Mouse (Mus musculus) forebrain, postnatal 0 days (tissue): ENCODE results near the gene Disc1. TPM values are rescaled to one million over a fixed set of nuclear protein-coding genes. Genes with fewer than 3 reads are reported as not detected.

Source experiments
- ATAC-seq: fragments of 200-750 bp; cut with Nextera tagmentation; 2 replicates; pipeline ENCODE4 v1.8.0; 2017; ENCODE audit warnings: mild to moderate bottlenecking, moderate library complexity
- DNase-seq: peaks from one replicate; pipeline ENCODE4 v3.0.0-alpha.2; 2015
- H3K27ac ChIP-seq: fragments of 300-500 bp; sonication (generic); 2 replicates; pipeline ENCODE4 v1.5.1; 2014; ENCODE audit warnings: low read depth, mild to moderate bottlenecking, antibody characterized with exemption, low read length, moderate library complexity, mixed read lengths
- H3K27me3 ChIP-seq: fragments of 300-500 bp; sonication (generic); 2 replicates; pipeline ENCODE4 v1.6.1; 2014; ENCODE audit warnings: mild to moderate bottlenecking, low read length, mixed read lengths; ENCODE audit not compliant: insufficient read depth
- H3K36me3 ChIP-seq: fragments of 300-500 bp; sonication (generic); 2 replicates; pipeline ENCODE4 v1.6.1; 2014; ENCODE audit warnings: mild to moderate bottlenecking, moderate library complexity; ENCODE audit not compliant: insufficient read depth
- H3K4me1 ChIP-seq: fragments of 300-500 bp; sonication (generic); 2 replicates; pipeline ENCODE4 v1.6.1; 2014; ENCODE audit warnings: antibody characterized with exemption; ENCODE audit not compliant: insufficient read depth
- H3K4me2 ChIP-seq: fragments of 300-500 bp; sonication (generic); 2 replicates; pipeline ENCODE4 v1.6.1; 2014; ENCODE audit warnings: low read depth, mild to moderate bottlenecking, moderate library complexity
- H3K4me3 ChIP-seq: fragments of 300-500 bp; sonication (generic); 2 replicates; pipeline ENCODE4 v1.5.1; 2014; ENCODE audit warnings: low read depth, low read length, mixed read lengths
- H3K9ac ChIP-seq: fragments of 300-500 bp; sonication (generic); 2 replicates; pipeline ENCODE4 v1.6.1; 2014; ENCODE audit warnings: mild to moderate bottlenecking
- H3K9me3 ChIP-seq: fragments of 300-500 bp; sonication (generic); 2 replicates; pipeline ENCODE4 v1.6.1; 2016; ENCODE audit warnings: low read length
- CTCF ChIP-seq: sonication (generic); IDR thresholded peaks from 2 replicates; pipeline ENCODE4 v1.5.1; 2016; ENCODE audit warnings: antibody characterized with exemption, control low read depth, low read depth
- WGBS: fragments of 180-500 bp; shearing (Covaris S2); extraction: QIAGEN DNeasy Blood & Tissue Kit; methylation state at CpG from one replicate; pipeline ENCODE4 v1.1.7; 2014; 5-methylcytosine and 5-hydroxymethylcytosine counted together
- polyA plus RNA-seq: library from polyadenylated mRNA; unstranded; fragments of >200 nt; fragmentation: Nextera tagmentation; extraction: Ambion mirVana; gene quantifications from 2 replicates; pipeline ENCODE4 v1.2.1, GENCODE M21; 2015
- total RNA-seq: library from RNA; depleted of rRNA; stranded (reverse); fragments of >200 nt; gene quantifications from 2 replicates; pipeline ENCODE4 v1.2.3, GENCODE M21; 2014

The Disc1 gene
- total and polyA plus RNA-seq, 2 experiments from 2014 or later: 0.73 to 6.4 TPM

GRCm38 (mm10) chr8:125075389-125075788, 21.4 kb downstream of the Disc1 start:
- H3K4me1 ChIP-seq: no peaks in the 10 kb centered on the region
- H3K27me3 ChIP-seq: no peaks in the 10 kb centered on the region
- no peak for ATAC-seq
- WGBS: 82% methylated on average over 4 of the region's 4 CpGs
- TF ChIP-seq CTCF: no peak
- H3K27ac ChIP-seq: no peak overlapping the region
- H3K4me2 ChIP-seq: no peak overlapping the region
- H3K4me3 ChIP-seq: no peak overlapping the region
- no peaks in the 10 kb centered on the region for H3K9me3 ChIP-seq
- H3K9ac ChIP-seq: no peak overlapping the region
- H3K36me3 ChIP-seq: no peaks in the 10 kb centered on the region
- no peak for DNase-seq

DNA sequence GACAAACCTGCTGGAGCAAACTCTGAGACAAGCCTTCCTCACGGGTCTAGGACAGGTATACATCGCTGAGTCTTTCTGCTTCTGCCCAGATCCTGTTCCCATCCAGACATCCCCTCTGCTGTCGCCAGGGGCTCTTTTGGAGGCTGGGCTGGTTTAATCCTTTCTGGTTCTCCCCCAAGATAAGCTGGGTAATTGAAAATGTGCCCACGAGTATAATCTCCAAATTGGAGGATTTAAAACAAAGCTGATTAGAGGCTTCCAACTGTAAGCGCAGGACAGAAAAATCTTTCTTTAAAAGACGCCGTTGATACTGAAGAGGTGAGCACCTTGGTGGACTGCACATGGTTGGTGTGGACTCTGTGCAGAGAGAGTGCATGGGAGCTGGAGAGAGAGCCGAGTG, 23.3 kb downstream of the Disc1 start:
- no peak overlapping the region for H3K4me2 ChIP-seq
- no peak overlapping the region for H3K27ac ChIP-seq
- no peak for TF ChIP-seq CTCF
- H3K4me3 ChIP-seq: no peak overlapping the region
- DNase-seq: no peak
- no peak for ATAC-seq
- WGBS: 55% methylated on average over 8 of the region's 8 CpGs
- H3K9me3 ChIP-seq: no peaks in the 10 kb centered on the region
- 0 out of 2 replicates have a peak, but pooled peaks cover 6% of the 10 kb centered on the region for H3K4me1 ChIP-seq
- no peaks in the 10 kb centered on the region for H3K36me3 ChIP-seq
- H3K9ac ChIP-seq: no peak overlapping the region
- no peaks in the 10 kb centered on the region for H3K27me3 ChIP-seq

DNA sequence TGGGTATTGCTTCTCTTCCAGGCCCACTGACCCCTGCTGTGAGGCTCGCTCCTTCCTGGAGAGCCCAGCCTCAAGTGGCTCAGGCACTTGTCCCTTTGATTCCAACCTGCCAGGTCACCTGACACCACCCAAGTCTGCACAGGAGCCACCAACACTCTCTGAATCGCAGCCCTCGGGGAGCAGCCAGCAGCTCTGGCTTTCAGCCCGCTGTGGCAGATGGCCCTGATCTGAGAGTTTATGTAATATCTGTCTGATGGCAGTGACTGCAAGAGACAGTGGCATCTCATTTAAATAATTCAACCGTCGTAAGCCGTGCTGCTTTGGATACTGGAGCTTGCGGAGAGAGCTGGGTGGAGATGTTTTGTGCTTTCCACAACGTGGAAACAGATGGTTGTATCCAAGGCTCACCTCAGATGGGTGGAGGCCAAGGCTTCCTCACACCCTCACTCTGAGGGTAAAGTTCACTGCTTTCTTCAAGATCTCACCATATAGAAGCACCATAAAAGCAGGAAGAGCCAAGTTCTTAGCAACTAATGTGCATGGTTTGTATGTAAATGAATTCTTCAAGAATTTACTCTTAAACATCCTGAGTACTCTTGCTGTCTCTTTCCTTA, 24.9 kb downstream of the Disc1 start:
- Histone ChIP-seq H3K4me3 (no peak overlapping the region), H3K9ac (no peak overlapping the region), H3K9me3 (no peaks in the 10 kb centered on the region), H3K4me1 (0 out of 2 replicates have a peak, but pooled peaks cover 6% of the 10 kb centered on the region), H3K4me2 (no peak overlapping the region), H3K27ac (peak overlapping the region; percentile 16; the same call in 1 of the 2 replicates), H3K36me3 (no peaks in the 10 kb centered on the region), H3K27me3 (no peaks in the 10 kb centered on the region)
- 20% methylated on average over 9 of the region's 9 CpGs for WGBS
- DNase-seq (peak; percentile 79), ATAC-seq (peak; percentile 58)
- TF ChIP-seq CTCF: no peak

- H3K27me3 ChIP-seq: no peaks in the 10 kb centered on the region
- 0 out of 2 replicates have a peak, but pooled peaks cover 11% of the 10 kb centered on the region for H3K4me1 ChIP-seq
- DNase-seq (peak; percentile 74), ATAC-seq (peak; percentile 73)
- peak overlapping the region; percentile 58; the same call in 1 of the 2 replicates for H3K27ac ChIP-seq
- H3K9me3 ChIP-seq: no peaks in the 10 kb centered on the region
- H3K36me3 ChIP-seq: no peaks in the 10 kb centered on the region
- no peak overlapping the region for H3K4me3 ChIP-seq
- H3K9ac ChIP-seq: no peak overlapping the region
- no peak for TF ChIP-seq CTCF
- no peak overlapping the region for H3K4me2 ChIP-seq
- 41% methylated on average over 19 of the region's 19 CpGs for WGBS
Observed at GRCm38 (mm10) chr8:125080388-125081344, 26.7 kb downstream of the Disc1 start.

- 0 out of 2 replicates have a peak, but pooled peaks cover 11% of the 10 kb centered on the region for H3K4me1 ChIP-seq
- H3K27ac ChIP-seq: peak overlapping the region; percentile 35; the same call in 1 of the 2 replicates
- ATAC-seq (no peak), DNase-seq (no peak)
- H3K4me3 ChIP-seq: no peak overlapping the region
- 52% methylated on average over 4 of the region's 4 CpGs for WGBS
- no peaks in the 10 kb centered on the region for H3K27me3 ChIP-seq
- no peak overlapping the region for H3K4me2 ChIP-seq
- H3K36me3 ChIP-seq: no peaks in the 10 kb centered on the region
- TF ChIP-seq CTCF: no peak
- H3K9ac ChIP-seq: no peak overlapping the region
- H3K9me3 ChIP-seq: no peaks in the 10 kb centered on the region
Observed at GRCm38 (mm10) chr8:125083746-125084145, 29.8 kb downstream of the Disc1 start.

DNA sequence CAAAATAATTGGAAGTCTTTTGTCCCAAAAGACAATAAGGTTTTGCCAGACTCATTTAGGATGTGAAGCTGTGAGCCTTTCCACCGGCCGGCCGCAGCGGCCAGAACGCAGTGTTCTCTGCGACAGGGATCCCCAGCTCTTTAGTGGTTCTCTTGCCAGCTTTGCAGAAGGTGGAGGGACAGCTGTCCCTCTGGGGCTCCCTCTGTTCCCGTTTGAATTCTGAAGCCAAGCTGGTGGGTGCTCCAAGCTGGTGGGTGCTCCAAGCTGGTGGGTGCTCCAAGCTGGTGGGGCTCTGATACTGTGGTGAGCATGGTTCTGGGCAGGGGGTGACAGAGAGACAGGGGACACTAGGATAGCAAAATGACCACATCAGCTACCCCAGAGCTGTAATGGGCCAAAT, 30.5 kb downstream of the Disc1 start:
- ATAC-seq (no peak), DNase-seq (peak; percentile 47)
- Histone ChIP-seq H3K4me3 (no peak overlapping the region), H3K4me1 (0 out of 2 replicates have a peak, but pooled peaks cover 11% of the 10 kb centered on the region), H3K27ac (0 out of 2 replicates have a peak overlapping the region, but pooled peaks have one; percentile 15), H3K36me3 (no peaks in the 10 kb centered on the region), H3K4me2 (no peak overlapping the region), H3K27me3 (no peaks in the 10 kb centered on the region), H3K9ac (no peak overlapping the region), H3K9me3 (no peaks in the 10 kb centered on the region)
- 35% methylated on average over 7 of the region's 7 CpGs for whole genome bisulfite sequencing
- no peak for TF ChIP-seq CTCF
